Mouse (Mus musculus): ENCODE measurements around the gene Ogdh.
"Not testable (repeated sequence)": the region's sequence is repeated elsewhere in the genome, so short reads cannot be mapped to it uniquely, and the experiment has no call there.

Ogdh gene

DNA sequence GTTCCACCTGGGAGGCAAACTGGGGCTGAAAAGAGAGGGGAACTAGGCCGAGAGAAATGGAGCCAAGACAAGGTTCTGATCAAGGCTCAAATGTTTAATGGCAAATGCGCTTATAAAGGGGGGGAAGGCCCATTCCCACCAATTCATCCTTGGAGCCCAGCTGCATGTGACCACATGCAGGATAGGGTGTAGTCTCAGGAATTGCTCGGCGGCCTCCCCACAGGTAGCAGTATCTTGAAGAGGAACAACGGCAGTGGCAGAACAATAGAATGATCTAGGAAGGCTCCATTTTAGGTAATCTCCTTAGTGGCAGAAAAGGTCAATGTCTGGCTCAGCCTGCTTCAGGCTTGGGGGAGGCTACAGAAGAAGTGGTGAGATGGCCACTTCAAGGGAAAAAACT lies 76.6 kb downstream of the Ogdh start:
- DNase-seq: not testable (repeated sequence)

DNA sequence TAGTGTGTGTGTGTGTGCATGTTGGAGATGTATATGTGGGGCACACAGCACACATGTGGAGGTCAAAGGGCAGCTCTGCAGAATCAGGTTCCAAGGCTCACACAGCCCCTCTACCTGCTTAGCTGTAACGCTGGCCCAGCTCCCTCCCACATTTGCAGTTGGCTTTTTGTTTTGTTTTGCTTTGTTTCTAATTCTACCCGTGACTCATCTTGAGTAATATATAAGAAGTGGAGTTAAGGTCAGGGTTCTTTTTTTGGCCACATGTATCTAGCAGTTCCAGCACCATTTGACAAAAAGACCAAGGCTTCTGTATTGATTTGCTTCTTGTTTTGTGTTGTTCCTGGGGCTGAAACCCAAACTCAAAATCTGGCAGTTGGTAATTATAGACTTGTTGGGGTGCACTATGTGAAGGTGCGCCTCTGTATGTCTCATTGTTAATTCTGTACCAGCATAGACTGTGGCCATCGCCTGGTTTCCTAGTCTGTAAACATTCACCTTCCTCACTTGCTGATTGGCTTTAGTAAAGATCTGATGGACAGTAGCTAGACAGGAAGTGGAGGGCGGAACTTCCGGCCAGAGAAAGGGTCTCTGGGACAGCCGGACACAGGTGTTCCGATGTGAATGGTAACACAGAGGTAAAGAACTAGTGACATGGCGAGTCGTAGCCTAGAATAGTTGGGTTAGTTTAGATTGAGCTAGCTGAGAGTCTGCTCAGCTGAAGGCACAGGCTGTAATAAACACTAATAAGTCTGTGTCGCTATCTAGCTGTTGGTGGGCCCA lies 80.1 kb downstream of the Ogdh start:
- no peak for DNase-seq

DNA sequence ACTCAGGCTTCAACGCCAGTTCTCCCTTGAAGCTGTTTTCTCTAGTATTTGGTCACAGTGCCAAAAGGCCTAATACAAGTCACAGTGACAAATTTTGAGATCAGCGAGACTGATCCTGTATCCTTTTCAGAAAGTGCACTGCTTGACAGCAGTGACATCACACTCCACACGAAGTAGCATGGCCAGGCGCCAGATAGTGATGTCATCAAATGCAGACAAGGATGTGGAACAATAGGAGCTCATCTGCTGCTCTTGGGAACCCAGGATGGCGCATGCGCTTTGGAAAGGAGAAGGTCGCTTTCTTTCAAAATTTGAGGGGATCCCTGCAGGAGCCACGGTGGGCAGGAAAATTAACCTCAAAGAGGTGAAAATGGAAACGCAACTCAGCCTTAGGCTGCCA lies 81.4 kb downstream of the Ogdh start:
- no peak for DNase-seq

DNA sequence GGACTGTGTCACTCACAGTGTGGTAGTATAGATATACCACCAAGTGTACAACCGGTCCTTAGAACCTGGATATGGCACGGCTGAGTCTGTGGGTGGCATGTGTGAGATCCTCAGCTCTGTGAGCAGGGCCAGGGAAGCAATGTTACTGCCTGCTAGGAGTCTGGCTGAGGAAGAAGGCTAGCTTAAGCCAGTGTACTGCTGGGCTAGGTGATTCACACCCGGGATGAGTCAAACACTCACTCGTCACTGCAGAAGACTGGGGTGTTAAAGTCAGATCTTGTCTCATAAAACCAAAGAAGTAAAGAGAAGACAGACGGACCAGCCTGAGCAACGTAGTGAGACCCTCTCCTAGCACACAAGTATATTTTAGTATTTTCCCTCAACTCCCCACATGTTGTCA lies 89.5 kb downstream of the Ogdh start:
- DNase-seq: no peak

DNA sequence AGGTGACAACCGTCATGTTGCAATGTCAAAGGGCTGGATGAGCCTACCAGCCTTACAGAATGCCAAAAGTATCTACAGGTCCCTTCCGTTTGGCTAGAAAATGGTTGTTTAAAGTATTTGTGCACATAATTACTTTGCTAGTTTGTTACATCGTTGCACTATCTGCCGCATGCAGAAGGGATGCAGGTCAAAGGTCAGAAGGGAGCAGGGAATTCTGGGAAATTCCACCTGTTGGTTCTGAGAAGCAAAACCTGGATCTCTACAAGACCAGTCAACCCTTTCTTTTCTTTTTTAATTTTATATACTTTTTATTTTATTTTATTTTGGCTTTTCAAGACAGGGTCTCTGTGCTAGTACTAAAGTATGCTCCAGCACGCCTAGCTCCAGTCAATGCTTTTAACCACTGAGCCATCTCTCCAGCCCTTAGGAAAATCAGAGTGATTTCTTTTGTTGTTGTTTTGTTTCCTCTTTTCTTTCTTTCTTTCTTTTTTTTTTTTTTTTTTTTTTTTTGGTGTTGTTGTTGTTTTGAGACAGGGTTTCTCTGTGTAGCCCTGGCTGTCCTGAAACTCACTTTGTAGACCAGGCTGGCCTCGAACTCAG lies 96.8 kb downstream of the Ogdh start:
- DNase-seq: peak; percentile 42

DNA sequence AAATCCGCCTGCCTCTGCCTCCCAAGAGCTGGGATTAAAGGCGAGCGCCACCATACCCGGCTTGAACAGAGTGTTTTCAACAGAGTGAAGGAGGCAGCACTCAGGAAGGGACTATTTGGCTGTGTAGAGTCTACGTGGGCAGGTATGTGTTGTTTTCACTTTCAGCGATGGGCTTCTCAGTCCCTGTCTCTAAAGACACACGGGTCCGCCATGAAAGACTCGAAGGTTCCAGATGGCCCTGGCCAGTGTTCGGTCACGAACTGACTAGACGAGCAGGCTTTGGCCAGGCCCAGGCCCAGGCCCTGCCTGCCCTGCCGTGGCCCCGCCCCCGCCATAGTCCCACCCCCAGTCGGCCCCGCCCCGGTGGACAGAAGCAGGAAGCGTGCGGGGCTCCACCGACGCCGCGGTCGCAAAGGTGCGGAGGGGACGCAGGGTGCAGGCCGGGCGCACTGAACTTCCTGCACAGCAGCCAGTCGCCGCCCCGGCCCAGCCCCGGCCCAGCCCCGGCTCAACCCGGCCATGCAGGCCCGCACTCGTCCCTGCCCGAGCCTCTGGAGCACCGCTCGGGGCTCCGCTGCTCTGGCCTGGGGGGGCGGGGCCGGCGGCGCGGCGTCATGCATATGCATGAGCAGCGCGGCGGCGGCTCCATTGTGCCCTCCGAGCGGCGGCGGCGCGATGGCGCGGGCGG lies 97.4 kb downstream of the Ogdh start, which contains the start of gene Zmiz2:
Gene Zmiz2, plus strand, starts transcription at position 349 of the 688 bp plus-strand sequence.
- DNase-seq: peak; percentile 95

DNA sequence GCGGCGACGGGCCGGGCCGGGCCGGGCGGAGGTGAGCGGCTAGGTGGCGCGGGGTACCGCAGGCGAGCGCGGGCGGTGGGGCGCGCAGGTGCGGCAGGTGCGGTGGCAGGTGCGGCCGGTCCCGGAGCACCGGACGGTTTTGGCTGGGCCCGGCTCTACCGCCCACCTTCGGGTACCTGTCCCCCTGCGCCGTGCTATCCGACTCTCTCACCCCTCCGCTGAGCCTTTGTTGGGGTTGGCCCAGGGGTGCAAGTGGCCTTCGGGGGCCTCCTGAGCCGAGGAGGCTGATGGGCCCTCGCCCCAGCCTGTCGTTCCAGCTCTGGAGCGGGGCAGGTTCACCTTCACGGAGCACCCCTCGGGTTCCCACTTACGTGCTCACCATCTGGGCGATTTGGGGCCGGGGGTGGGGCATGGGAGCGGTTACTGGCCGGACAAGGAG lies 98.1 kb downstream of the Ogdh start:
- no peak for DNase-seq

DNA sequence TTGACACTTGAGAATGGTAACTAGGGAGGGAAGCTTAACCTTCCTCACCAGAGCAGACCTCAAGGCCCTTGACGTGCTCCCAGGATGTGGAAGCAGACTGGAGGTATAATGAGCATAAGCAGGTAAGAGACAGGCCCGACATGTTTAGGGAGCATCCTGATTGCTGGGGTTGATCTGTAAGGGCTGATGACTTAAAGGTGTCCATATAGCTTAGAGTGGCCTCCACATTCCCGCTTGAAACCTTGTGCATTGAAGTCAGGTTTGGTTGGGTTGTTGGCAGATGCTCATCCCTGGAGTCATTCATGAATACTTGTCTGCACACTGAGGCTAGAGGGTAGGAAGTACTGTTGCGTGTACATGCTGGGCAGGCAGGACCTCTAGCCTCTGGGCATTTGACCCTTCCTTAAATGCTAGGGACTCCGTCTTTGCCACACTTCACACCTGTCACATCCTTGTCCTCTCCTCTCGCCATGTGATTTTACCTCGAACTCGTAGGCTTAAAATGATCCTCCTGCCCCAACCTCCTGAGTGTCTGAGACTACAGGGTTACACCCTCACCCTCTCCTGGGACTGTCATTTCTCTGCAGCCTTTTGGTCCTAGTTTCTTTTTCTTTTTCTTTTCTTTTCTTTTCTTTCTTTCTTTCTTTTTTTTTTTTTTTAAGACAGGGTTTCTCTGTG lies 99.1 kb downstream of the Ogdh start:
- DNase-seq: peak; percentile 4

DNA sequence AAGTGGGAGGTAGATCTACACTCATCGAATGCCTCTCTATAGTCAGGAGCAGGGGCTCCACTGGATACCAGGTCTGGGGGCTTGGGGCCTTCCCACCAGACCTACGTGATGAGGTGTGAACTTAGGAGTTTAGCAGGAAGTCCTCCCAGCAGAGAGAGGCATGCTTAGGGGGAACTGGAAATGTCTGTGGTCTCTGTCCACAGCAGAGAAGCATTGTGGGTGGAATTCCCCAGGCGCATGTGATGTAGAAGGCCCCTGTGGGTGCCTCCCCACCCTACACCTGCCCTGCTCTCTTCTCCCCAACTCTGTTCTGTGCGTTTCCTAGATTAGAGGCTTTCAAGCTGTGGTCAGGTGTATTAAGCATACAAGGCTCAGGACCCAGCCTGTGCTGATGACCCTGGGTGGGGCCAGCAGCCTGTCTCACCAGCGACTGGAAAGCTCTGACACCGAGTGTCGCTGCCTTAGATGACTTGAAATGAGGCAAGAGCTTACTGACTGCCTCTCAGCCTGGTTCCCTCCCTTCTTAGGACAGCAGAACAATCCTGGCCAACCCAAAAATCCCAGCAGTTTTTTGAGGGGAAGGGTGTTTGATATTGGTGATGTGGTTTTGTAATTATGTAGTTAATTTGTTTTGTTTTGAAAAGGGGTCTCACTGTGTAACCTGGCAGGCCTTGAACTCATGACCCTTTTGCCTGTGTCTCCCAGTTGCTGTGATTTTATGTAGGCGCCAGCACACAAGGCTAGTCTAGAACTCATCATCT lies 100.3 kb downstream of the Ogdh start:
- DNase-seq: no peak

DNA sequence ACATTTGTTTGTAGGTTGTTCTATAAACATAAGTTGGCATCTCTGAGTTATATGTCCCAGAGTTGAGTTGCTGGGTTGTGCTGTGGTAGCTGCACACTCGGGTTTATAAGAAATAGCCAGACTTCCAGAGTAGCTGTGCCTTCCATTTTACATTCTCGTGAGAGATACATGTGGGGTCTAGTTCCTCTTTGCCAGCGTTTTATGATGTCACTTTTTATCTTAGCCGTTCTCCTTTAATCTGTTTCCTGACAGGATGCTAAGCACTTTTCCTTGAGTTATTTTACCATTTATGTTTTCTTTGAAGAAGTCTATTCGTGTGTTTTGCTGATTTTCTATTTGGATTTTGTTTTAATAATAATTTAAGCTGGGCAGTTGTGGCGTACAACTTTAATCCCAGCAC lies 101.4 kb downstream of the Ogdh start:
- DNase-seq: no peak

DNA sequence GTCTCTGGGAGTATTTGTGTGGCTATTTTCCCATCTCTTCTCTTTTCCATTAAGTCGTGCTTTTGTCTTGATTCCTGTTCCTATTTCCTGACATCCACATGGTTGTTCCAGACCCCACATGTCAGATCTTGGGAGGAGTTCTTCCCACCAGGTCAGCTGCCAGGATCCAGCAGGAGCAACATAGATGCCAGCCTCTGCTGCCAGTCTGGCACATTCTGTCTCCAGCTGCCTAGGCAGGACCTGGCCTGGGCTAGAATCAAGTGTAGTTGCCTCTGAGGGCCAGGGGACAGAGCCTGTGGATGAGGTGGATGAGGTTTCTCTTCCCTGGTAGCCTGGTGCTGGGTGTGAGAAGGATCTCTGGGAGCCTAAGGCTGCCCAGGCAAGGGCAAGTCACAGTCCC lies 102.4 kb downstream of the Ogdh start:
- no peak for DNase-seq

DNA sequence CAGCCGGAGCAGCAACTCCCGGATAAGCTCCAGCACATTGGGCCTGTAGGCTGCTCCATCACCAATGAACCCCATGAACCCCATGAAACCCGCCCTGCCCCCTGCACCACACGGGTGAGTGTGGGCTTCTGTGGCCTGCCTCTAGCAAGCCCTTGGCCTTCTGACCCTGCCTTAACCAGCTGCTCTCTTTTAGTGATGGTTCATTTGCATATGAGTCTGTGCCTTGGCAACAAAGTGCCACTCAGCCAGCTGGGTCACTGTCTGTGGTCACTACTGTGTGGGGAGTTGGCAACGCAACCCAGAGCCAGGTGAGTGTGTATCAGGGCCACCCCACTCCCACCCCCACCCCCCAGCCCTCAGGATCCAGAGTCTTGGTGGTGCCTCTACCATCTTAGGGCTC lies 104.1 kb downstream of the Ogdh start:
- DNase-seq: peak; percentile 8

DNA sequence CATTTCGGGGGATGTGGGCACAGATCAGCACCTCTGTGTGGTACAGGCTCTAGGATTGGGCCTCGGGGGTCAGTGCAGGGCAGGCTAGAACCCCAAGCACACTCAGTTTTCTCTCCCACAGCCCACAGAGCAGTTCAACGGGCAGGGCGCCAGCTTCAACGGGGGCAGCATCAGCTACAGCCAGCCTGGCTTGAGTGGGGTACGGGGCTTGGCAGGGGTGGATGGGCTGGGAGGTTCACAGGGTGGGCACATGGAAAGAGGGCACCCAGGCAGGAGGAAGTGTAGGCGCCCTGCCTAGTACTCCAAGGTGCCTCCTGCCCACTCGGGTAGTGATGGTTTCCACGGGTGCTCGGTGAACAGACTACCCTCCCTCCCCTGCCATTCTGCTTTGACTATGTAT lies 106.7 kb downstream of the Ogdh start:
- peak; percentile 4 for DNase-seq

DNA sequence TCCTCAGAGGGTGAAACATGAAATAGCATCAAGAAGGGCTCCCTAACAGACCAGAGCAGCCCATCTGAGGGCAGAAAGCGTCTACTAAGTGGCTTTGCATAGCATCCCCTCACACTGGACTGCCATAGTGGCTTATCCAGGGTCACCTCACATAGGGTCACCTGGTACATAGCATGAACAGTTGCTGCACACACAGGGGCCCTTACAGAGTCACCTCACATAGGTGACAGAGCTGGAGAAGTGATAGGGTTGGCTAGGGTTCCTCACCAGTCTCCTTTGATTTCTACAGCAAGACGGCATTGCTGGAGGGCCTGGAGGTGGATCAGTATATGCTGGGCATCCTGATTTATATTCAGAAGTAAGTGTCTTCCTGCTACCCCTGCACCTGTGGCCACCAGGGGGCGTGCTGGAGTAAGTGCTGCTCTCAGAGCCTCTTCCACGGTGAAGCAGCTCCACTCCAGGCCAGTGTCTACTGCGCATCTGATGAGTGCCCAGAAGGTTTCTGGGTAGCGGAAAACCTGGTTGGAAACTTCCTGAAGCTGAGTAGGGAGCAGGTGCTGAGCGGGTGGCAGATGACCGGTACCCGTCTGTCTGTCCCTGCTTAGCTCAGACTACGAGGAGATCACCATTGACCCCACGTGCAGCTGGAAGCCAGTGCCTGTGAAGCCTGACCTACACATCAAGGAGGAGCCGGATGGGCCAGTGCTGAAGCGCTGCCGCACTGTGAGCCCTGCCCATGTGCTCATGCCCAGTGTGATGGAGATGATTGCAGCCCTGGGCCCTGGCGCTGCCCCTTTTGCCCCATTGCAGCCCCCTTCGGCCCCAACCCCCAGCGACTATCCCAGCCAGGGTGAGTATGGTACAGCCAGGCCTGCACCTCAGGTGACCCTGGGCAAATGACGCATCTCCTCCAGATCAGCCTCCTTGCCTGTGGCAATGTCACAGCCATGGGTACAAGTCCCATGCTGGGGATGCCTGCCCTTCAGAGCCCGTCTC lies 111.4 kb downstream of the Ogdh start:
- peak; percentile 78 for DNase-seq

DNA sequence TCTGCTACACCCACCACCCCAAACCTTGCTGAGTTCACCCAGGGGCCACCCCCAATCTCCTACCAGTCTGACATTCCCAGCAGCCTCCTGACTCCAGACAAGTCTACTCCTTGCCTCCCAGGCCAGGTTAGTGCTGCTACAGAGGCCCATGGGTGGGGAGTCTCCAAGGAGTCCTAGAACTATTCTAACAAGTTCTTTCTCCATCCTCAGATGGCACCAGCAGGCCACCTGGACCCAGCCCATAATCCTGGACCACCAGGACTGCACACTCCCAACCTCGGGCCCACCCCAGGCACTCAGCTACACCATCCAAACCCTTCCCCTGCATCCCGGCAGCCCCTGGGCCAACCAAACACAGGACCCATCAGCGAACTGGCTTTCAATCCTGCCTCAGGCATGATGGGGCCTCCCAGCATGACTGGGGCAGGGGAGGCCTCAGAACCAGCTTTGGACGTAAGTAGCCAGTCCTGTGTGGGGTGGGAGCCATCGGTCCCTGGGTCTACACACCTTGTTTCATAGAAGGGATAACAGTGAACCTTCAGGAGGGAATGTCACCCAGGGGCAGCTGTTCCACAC lies 112.5 kb downstream of the Ogdh start:
- no peak for DNase-seq

DNA sequence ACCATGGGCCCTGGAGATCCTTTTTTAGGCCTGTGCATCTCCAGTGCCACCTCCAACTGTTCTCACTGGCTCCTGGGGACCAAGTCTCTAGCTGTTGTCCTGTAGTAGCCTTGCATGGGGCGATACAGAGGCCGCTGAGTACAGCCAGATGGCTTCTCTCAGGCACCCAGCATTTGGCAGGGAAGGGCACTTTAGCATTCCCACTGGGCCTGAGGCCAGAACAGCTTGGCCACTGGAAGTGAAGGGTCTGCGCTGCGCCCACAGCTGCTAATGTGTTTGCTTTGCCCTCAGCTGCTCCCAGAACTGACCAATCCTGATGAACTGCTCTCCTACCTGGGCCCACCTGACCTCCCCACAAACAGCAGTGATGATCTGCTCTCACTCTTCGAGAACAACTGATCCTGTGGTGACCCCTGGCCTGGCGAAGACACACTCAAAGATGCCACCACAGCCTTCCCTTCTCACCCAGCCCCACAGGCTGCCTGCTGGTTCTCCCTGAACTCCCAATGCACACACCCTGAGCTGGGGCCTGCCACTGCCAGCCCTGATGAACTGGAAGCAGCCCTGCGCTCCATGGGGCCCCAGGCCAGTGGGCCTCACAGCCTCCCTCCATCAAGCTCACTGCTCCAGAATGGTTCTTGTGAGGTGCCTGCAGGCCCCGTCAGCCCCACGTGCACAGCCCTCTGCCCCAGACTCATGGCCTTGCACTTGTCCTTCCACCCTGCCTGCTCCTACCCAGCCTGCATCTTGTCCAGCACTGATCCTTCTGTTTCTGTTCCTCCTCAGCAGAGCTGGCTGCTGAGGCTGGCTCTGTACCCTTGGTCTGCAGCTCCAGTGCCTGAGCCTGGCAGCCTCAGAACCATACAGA lies 113.5 kb downstream of the Ogdh start:
- DNase-seq: no peak

DNA sequence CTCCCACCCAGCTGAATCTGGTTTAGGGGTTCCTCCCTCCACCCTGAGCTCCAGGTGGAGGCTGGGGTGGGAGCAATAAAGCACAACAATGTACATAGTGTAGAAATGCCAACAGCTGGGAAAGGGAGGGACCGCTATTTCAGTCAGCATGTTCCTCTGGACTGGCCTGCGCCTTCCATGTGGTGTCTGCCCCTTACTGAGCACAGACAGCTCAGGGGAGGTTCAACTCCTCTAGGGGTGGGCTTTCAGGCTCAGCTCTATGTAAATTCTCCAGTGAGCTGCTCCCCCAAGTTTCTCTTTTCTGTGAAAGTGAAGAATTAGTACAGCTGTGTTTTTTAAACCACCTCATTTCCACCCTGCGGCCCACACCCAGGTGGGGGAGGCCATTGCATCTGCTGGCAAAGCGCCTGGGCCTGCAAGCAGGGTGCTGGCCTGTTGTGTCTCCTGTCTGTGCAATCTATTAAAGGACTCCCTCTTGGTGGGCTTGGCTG lies 114.2 kb downstream of the Ogdh start:
- DNase-seq: peak; percentile 54

Measured in kidney, adult 9 months (tissue).